Mouse (Mus musculus): Measurements from ENCODE around the gene Dclk2. TPM values are rescaled to one million over a fixed set of nuclear protein-coding genes. Genes with fewer than 3 reads are reported as not detected.

The Dclk2 gene
- polyA plus RNA-seq, 1 experiment = 3.5 TPM

DNA sequence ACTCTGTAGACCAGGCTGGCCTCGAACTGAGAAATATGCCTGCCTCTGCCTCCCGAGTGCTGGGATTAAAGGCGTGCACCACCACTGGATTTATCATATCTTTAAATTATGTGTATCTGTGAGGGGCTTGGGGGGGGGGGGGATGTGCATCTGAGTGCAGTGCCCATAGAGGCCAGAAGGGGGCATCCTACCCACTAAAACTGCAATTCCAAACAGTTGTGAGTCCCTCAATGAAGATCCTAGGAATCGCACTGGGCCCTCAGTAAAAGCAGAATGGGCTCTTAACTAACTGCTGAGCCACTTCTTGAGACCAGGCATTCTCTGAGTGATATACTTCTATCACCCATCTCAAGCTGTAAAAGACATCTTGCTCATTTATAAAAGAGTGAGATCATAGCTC is 85.5 kb downstream of the Dclk2 start:
- no peaks in the 10 kb centered on the region for H3K4me1 ChIP-seq (ENCODE audit: control insufficient read depth, insufficient read depth, low read length)
- no peak for DNase-seq
- no peak overlapping the region for H3K4me3 ChIP-seq (replicated peaks; ENCODE audit: extremely low read depth, low read depth, low read length)
- 98% methylated on average over 4 of the region's 4 CpGs for WGBS
- no peak for TF ChIP-seq POLR2A (IDR thresholded peaks at IDR 0.05; ENCODE audit: borderline replicate concordance, extremely low read depth, low read depth, low read length)
- TF ChIP-seq CTCF (IDR thresholded peaks at IDR 0.05; ENCODE audit: insufficient read depth, low read length) = no peak

DNA sequence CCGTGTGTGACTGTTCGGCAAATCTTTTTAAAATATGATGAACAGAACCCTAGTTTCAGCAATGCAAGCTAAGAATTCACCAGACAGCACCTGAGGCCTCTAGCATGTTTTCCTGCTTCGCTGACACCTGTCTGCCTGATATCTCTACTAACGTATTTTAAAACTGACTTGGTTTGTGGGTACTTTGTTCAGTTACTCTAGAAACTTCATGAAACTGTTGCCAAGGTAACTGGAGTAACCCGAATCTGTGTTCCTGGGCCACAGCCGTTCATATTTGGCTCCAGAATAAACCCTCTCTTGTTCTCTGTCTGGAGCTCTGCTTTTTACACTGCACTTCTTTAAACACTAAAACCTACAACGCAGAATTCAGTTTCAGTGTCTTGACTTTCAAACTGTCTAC is 86.3 kb downstream of the Dclk2 start:
- Histone ChIP-seq H3K4me1 (ENCODE audit: control insufficient read depth, insufficient read depth, low read length) (no peaks in the 10 kb centered on the region), H3K4me3 (replicated peaks; ENCODE audit: extremely low read depth, low read depth, low read length) (no peak overlapping the region)
- 81% methylated on average over 7 of the region's 7 CpGs for WGBS
- no peak for TF ChIP-seq POLR2A (IDR thresholded peaks at IDR 0.05; ENCODE audit: borderline replicate concordance, extremely low read depth, low read depth, low read length)
- TF ChIP-seq CTCF (IDR thresholded peaks at IDR 0.05; ENCODE audit: insufficient read depth, low read length) = no peak
- DNase-seq = no peak

DNA sequence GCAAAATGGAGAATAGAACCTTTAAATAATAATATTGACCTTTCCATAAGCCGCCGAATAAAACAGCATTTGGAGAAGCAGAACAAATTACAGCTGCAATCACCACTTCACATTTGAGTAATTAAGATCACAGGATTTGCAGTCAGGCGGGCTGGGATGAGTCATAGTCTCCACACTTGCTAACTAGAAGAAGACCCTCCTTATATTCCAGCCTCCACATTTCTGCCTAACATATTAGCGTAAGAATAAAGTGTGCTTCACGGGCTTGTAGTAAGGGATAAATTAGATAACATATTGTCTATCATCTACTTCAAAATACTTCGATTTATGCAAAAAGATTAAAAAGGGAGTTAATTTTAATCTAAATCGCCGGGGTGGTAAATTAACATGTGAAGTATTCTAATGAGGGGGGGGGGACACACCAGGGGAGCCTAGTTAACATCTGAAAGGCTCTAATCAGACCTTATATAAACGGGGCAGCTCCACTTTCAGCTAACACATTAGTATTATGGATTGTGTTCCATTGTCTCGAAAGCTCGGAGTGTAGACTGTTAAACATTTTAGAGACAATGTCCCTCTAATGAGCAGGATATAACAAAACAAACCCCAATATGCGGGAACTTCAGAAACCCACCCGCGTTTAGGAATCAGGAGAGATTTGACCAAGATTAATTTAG is 87.9 kb downstream of the Dclk2 start:
- no peak overlapping the region for H3K4me3 ChIP-seq (replicated peaks; ENCODE audit: extremely low read depth, low read depth, low read length)
- 65% methylated on average over 14 of the region's 14 CpGs for WGBS
- TF ChIP-seq CTCF (IDR thresholded peaks at IDR 0.05; ENCODE audit: insufficient read depth, low read length) (no peak), POLR2A (IDR thresholded peaks at IDR 0.05; ENCODE audit: borderline replicate concordance, extremely low read depth, low read depth, low read length) (no peak)
- H3K4me1 ChIP-seq (ENCODE audit: control insufficient read depth, insufficient read depth, low read length) = no peaks in the 10 kb centered on the region
- no peak for DNase-seq

DNA sequence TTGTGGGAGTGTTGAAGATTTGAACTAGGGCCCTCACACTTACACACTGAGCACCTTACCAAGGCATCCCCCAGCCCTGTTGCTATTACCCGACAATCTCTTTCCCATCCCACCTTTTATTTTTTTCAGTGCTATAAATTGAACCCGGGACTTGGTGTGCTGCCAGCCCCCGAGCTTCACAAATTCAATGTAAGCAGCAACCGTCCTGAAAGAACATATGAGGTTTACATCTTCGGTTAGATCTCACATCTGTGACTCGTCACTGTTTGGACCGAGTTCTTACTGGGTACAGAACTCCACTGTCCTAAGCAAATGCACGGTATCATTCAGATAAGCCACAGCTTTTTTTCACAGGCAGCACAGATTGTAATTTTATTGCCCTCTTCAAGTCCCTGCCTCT is 88.5 kb downstream of the Dclk2 start:
- Histone ChIP-seq H3K4me1 (ENCODE audit: control insufficient read depth, insufficient read depth, low read length) (no peaks in the 10 kb centered on the region), H3K4me3 (replicated peaks; ENCODE audit: extremely low read depth, low read depth, low read length) (no peak overlapping the region)
- WGBS = 67% methylated on average over 8 of the region's 8 CpGs
- TF ChIP-seq CTCF (IDR thresholded peaks at IDR 0.05; ENCODE audit: insufficient read depth, low read length) (no peak), POLR2A (IDR thresholded peaks at IDR 0.05; ENCODE audit: borderline replicate concordance, extremely low read depth, low read depth, low read length) (no peak)
- no peak for DNase-seq

DNA sequence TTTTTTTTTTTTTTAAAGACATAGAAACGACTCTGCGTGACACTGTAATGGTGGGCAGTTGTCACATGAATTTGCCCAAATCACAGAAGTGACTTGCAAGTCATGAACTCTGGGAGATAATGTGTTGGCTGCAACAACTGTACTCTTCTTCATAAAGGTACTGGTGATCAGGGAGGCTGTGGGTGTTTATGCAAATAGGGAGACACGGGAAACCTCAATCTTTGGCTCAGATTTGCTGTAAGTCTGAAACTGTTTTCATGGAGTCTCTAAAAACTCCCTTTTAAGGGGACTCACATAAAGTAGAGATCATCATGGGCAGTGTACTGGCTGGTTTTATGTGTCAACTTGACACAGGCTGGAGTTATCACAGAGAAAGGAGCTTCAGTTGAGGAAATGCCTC is 93.1 kb downstream of the Dclk2 start:
- TF ChIP-seq POLR2A (IDR thresholded peaks at IDR 0.05; ENCODE audit: borderline replicate concordance, extremely low read depth, low read depth, low read length) (no peak), CTCF (IDR thresholded peaks at IDR 0.05; ENCODE audit: insufficient read depth, low read length) (no peak)
- no peak for DNase-seq
- WGBS = 88% methylated on average over 3 of the region's 3 CpGs
- Histone ChIP-seq H3K4me1 (ENCODE audit: control insufficient read depth, insufficient read depth, low read length) (no peaks in the 10 kb centered on the region), H3K4me3 (replicated peaks; ENCODE audit: extremely low read depth, low read depth, low read length) (no peak overlapping the region)

DNA sequence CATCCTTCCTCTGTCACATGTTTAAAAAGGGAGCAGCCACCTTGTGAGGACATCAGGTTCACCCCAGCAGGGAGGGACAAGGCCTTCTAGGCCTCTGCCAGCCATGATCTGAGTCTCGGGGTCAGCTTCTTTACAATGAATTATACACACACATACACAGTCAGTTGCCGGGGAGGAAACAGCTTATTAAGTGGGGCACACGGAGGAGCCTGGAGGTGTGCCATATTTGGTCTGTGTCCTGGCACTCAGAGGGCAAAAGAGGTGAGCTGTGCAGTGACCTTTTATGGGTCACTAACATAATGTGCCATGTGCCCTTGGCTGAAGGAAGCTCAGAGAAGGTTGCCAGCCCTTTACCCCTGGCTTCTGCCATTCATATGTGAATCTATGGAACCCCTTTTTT is 99.3 kb downstream of the Dclk2 start:
- 36% methylated on average over 3 of the region's 3 CpGs for WGBS
- no peak for DNase-seq
- no peak overlapping the region for H3K4me3 ChIP-seq (replicated peaks; ENCODE audit: extremely low read depth, low read depth, low read length)
- no peaks in the 10 kb centered on the region for H3K4me1 ChIP-seq (ENCODE audit: control insufficient read depth, insufficient read depth, low read length)
- no peak for TF ChIP-seq CTCF (IDR thresholded peaks at IDR 0.05; ENCODE audit: insufficient read depth, low read length)
- no peak for TF ChIP-seq POLR2A (IDR thresholded peaks at IDR 0.05; ENCODE audit: borderline replicate concordance, extremely low read depth, low read depth, low read length)

DNA sequence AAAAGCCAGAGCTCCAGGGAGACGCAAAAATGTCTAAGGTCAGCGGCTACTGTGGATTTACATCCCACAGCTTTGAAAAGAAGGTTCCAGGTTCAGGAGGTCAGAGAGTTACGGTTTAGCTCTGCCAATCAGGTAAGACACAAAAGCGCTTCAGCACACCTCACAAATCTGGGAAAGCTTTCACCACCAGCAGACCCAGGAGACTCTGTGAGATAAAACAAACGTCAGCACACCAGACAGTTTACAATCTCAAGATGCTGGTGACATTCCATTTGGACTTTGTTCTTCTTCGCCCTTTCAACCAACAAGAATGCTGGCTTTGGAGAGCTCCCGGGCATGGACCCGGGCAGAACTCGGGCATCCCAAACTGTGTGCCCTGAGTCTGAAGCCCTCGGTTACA is 100.3 kb downstream of the Dclk2 start:
- DNase-seq = no peak
- Histone ChIP-seq H3K4me3 (replicated peaks; ENCODE audit: extremely low read depth, low read depth, low read length) (no peak overlapping the region), H3K4me1 (ENCODE audit: control insufficient read depth, insufficient read depth, low read length) (no peaks in the 10 kb centered on the region)
- TF ChIP-seq CTCF (IDR thresholded peaks at IDR 0.05; ENCODE audit: insufficient read depth, low read length) (no peak), POLR2A (IDR thresholded peaks at IDR 0.05; ENCODE audit: borderline replicate concordance, extremely low read depth, low read depth, low read length) (no peak)
- WGBS = 56% methylated on average over 10 of the region's 10 CpGs

DNA sequence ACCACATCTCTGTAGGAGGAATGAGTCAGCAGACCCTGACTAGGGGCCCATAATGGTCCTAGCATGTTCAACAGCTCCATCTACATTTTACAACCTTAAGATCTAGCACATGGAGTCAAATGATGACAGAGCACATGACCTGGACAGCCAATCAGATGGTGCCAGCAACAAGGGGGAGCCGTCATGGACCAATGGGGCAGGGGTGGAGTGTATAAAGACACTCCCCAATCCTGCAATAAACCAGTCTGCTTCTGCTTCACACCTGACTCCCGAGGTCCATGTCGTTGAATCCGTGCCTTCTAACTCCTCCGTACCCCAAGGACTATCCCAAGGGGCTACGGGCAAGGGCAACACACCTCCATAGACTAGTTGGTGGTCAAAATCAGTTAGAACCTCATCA is 101.3 kb downstream of the Dclk2 start:
- H3K4me1 ChIP-seq (ENCODE audit: control insufficient read depth, insufficient read depth, low read length) = no peaks in the 10 kb centered on the region
- DNase-seq = no peak
- TF ChIP-seq CTCF (IDR thresholded peaks at IDR 0.05; ENCODE audit: insufficient read depth, low read length) (no peak), POLR2A (IDR thresholded peaks at IDR 0.05; ENCODE audit: borderline replicate concordance, extremely low read depth, low read depth, low read length) (no peak)
- WGBS = 97% methylated on average over 6 of the region's 6 CpGs
- no peak overlapping the region for H3K4me3 ChIP-seq (replicated peaks; ENCODE audit: extremely low read depth, low read depth, low read length)

DNA sequence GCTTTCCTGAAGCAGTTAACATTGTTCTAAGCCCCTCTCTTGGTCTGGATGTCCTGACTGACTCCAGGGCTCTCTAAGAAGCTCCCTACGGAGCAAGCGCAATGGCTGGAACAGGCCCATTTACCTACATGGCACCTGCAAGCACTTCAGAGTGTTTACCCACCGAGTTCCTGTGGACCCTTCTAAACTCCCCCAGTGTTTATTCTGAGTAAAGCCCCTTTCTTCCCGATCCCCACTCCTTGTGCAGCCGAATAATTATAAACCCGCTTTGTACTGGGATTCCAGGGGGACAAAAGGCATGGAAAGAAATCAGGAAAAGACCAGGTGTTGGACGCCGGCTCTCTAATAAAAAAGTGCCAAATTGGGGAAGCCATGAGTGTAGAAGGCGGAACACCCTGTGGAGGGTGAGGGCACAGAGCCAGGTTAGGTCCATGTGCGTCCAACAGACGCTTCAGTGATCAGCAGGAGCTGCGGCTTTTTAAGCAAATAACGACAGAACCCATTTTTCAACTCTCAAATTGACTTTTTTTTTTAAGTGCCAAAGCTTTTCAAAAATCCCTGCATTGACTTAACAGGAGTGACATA is 102.6 kb downstream of the Dclk2 start:
- TF ChIP-seq CTCF (IDR thresholded peaks at IDR 0.05; ENCODE audit: insufficient read depth, low read length) = no peak
- no peak for TF ChIP-seq POLR2A (IDR thresholded peaks at IDR 0.05; ENCODE audit: borderline replicate concordance, extremely low read depth, low read depth, low read length)
- no peak for DNase-seq
- WGBS = 63% methylated on average over 13 of the region's 13 CpGs
- no peak overlapping the region for H3K4me3 ChIP-seq (replicated peaks; ENCODE audit: extremely low read depth, low read depth, low read length)
- H3K4me1 ChIP-seq (ENCODE audit: control insufficient read depth, insufficient read depth, low read length) = no peaks in the 10 kb centered on the region

DNA sequence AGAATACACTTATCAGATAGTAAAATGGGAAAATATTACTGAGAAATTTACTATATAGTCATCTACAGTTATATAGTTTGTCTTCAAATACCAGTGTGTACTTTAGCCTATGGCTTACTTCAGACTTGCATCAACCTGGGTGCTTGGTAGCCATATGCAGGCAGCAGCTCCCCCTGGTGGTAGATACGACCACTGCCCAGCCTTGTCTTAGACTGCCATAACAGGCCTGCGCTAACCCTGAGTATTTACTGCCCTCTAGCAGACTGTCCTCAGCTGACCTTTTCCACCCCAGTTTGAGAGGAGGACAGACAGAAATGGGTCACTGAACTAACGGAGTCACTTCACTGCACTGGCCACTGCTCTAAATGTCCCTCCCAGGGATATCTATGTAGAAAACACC is 108.0 kb downstream of the Dclk2 start:
- Histone ChIP-seq H3K4me1 (ENCODE audit: control insufficient read depth, insufficient read depth, low read length) (no peaks in the 10 kb centered on the region), H3K4me3 (replicated peaks; ENCODE audit: extremely low read depth, low read depth, low read length) (no peak overlapping the region)
- 7% methylated on average over 3 of the region's 3 CpGs for WGBS
- TF ChIP-seq POLR2A (IDR thresholded peaks at IDR 0.05; ENCODE audit: borderline replicate concordance, extremely low read depth, low read depth, low read length) (no peak), CTCF (IDR thresholded peaks at IDR 0.05; ENCODE audit: insufficient read depth, low read length) (peak; percentile 94)
- peak; percentile 69 for DNase-seq
